Mouse (Mus musculus) small intestine, adult 2 months (tissue): ENCODE data around the gene Klhl2. TPM values are rescaled to one million over a fixed set of nuclear protein-coding genes. Genes with fewer than 3 reads are reported as not detected.

Source experiments
- H3K27ac ChIP-seq: fragments of 200-500 bp; 2 replicates; pipeline ENCODE4 v1.5.1; 2012; ENCODE audit warnings: low read depth, low read length, control low read depth, inconsistent platforms; ENCODE audit not compliant: insufficient read depth
- H3K27me3 ChIP-seq: fragments of 200-500 bp; 2 replicates; pipeline ENCODE4 v1.6.1; 2012; ENCODE audit warnings: mild to moderate bottlenecking, moderate library complexity, low read length, inconsistent platforms; ENCODE audit not compliant: control insufficient read depth, insufficient read depth
- H3K36me3 ChIP-seq: fragments of 200-500 bp; 2 replicates; pipeline ENCODE4 v1.6.1; 2012; ENCODE audit warnings: mild to moderate bottlenecking, low read length, control low read depth, inconsistent platforms; ENCODE audit not compliant: control insufficient read depth, insufficient read depth
- H3K4me1 ChIP-seq: fragments of 200-500 bp; 2 replicates; pipeline ENCODE4 v1.6.1; 2012; ENCODE audit warnings: low read length, inconsistent platforms, mixed read lengths; ENCODE audit not compliant: control insufficient read depth, insufficient read depth, insufficient read length
- H3K4me3 ChIP-seq: fragments of 200-500 bp; 2 replicates; pipeline ENCODE4 v1.5.1; 2012; ENCODE audit warnings: low read depth, mild to moderate bottlenecking, control low read depth, inconsistent platforms, low read length, moderate library complexity
- CTCF ChIP-seq: fragments of 200-500 bp; IDR thresholded peaks from 2 replicates; pipeline ENCODE4 v1.5.1; 2012; ENCODE audit warnings: low read depth, mild to moderate bottlenecking, control low read depth, inconsistent platforms, low read length, moderate library complexity, mixed read lengths; ENCODE audit not compliant: insufficient replicate concordance, insufficient read length; ENCODE audit errors: extremely low read depth
- POLR2A ChIP-seq: fragments of 200-500 bp; IDR thresholded peaks from 2 replicates; pipeline ENCODE4 v1.6.1; 2012; ENCODE audit warnings: low read depth, mild to moderate bottlenecking, control low read depth, inconsistent platforms, low read length, moderate library complexity
- WGBS: fragments of 180-500 bp; shearing (Covaris S2); methylation state at CpG from one replicate; pipeline ENCODE4 v1.1.7; 2018; 5-methylcytosine and 5-hydroxymethylcytosine counted together
- polyA plus RNA-seq: library from polyadenylated mRNA; depleted of rRNA; stranded (reverse); fragments of >200 nt; gene quantifications from 2 replicates; pipeline ENCODE4 v1.2.3, GENCODE M21; 2012; rRNA removed

The Klhl2 gene
- 5.3 and 6.0 TPM in 2 replicates for polyA plus RNA-seq

- H3K36me3 ChIP-seq = no peaks in the 10 kb centered on the region
- TF ChIP-seq POLR2A = no peak
- no peak for TF ChIP-seq CTCF
- H3K4me3 ChIP-seq = peak within 1 kb of the TSS; percentile 79
- H3K4me1 ChIP-seq = peaks cover 2% of the 10 kb centered on the region; the same call in 1 of the 2 replicates
- no peaks in the 10 kb centered on the region for H3K27me3 ChIP-seq
- H3K27ac ChIP-seq = peak within 1 kb of the TSS; percentile 18; the same call in 1 of the 2 replicates
- 1% methylated on average over 64 of the region's 68 CpGs for WGBS
These were observed at the start of gene Klhl2 for GRCm38 (mm10) chr8:64849897-64850541. Gene Klhl2, minus strand, starts transcription at chr8:64850017.

GRCm38 (mm10) chr8:64898710-64899109 lies 48.9 kb upstream of the Klhl2 start:
- H3K4me3 ChIP-seq = no peak overlapping the region
- no peaks in the 10 kb centered on the region for H3K36me3 ChIP-seq
- no peak overlapping the region for H3K27ac ChIP-seq
- H3K27me3 ChIP-seq = no peaks in the 10 kb centered on the region
- H3K4me1 ChIP-seq = no peaks in the 10 kb centered on the region
- no peak for TF ChIP-seq CTCF
- no peak for TF ChIP-seq POLR2A
- 25% methylated on average over 4 of the region's 4 CpGs for WGBS

- TF ChIP-seq POLR2A = no peak
- no peak for TF ChIP-seq CTCF
- H3K27ac ChIP-seq = no peak overlapping the region
- no peaks in the 10 kb centered on the region for H3K27me3 ChIP-seq
- WGBS = 80% methylated on average over 5 of the region's 5 CpGs
- no peak overlapping the region for H3K4me3 ChIP-seq
- no peaks in the 10 kb centered on the region for H3K4me1 ChIP-seq
- H3K36me3 ChIP-seq = no peaks in the 10 kb centered on the region
These were observed 46.9 kb upstream of the Klhl2 start for GRCm38 (mm10) chr8:64896731-64897130.

GRCm38 (mm10) chr8:64880619-64881200 lies 30.9 kb upstream of the Klhl2 start:
- Histone ChIP-seq H3K36me3 (no peaks in the 10 kb centered on the region), H3K27ac (no peak overlapping the region), H3K27me3 (no peaks in the 10 kb centered on the region), H3K4me3 (no peak overlapping the region), H3K4me1 (no peaks in the 10 kb centered on the region)
- TF ChIP-seq POLR2A (no peak), CTCF (no peak)
- 45% methylated on average over 13 of the region's 13 CpGs for WGBS

GRCm38 (mm10) chr8:64877630-64878312 lies 28.0 kb upstream of the Klhl2 start:
- 63% methylated on average over 22 of the region's 22 CpGs for WGBS
- no peak overlapping the region for H3K4me3 ChIP-seq
- no peaks in the 10 kb centered on the region for H3K27me3 ChIP-seq
- H3K4me1 ChIP-seq = no peaks in the 10 kb centered on the region
- no peak overlapping the region for H3K27ac ChIP-seq
- no peaks in the 10 kb centered on the region for H3K36me3 ChIP-seq
- TF ChIP-seq POLR2A = no peak
- TF ChIP-seq CTCF = no peak

- Histone ChIP-seq H3K4me1 (no peaks in the 10 kb centered on the region), H3K36me3 (no peaks in the 10 kb centered on the region), H3K4me3 (no peak overlapping the region), H3K27me3 (no peaks in the 10 kb centered on the region), H3K27ac (no peak overlapping the region)
- WGBS = 62% methylated on average over 12 of the region's 12 CpGs
- TF ChIP-seq POLR2A (no peak), CTCF (no peak)
These were observed 21.8 kb upstream of the Klhl2 start for GRCm38 (mm10) chr8:64871469-64872165.
